Mouse (Mus musculus): ENCODE measurements around the gene Olfr1256.

Olfr1256 gene

GRCm38 (mm10) chr2:89841455-89841854 lies at the start of gene Olfr1256:
Gene Olfr1256, minus strand, starts transcription at chr2:89841555.
- in situ Hi-C loops (cut with MboI; ENCODE audit: unreplicated experiment in 2 of 2), result no loop called here

- in situ Hi-C loops (cut with MboI; ENCODE audit: unreplicated experiment in 2 of 2), result no loop called here
These were observed 36.8 kb upstream of the Olfr1256 start, which contains the start of gene Olfr1257 for GRCm38 (mm10) chr2:89878137-89878536. Gene Olfr1257, plus strand, starts transcription at chr2:89878437.

- in situ Hi-C loops (cut with MboI; ENCODE audit: unreplicated experiment in 2 of 2), result no loop called here
These were observed 7.9 kb upstream of the Olfr1256 start for GRCm38 (mm10) chr2:89849230-89849629.

GRCm38 (mm10) chr2:89848105-89848504 lies 6.8 kb upstream of the Olfr1256 start, which contains the start of gene Olfr48:
Gene Olfr48, minus strand, starts transcription at chr2:89848205.
- in situ Hi-C loops (cut with MboI; ENCODE audit: unreplicated experiment in 2 of 2), result no loop called here

GRCm38 (mm10) chr2:89820216-89820615 lies 21.1 kb downstream of the Olfr1256 start:
- in situ Hi-C loops (cut with MboI; ENCODE audit: unreplicated experiment in 2 of 2), result no loop called here

GRCm38 (mm10) chr2:89811751-89812150 lies 29.6 kb downstream of the Olfr1256 start, which contains the start of gene Olfr1255:
Gene Olfr1255, plus strand, starts transcription at chr2:89812051.
- in situ Hi-C loops (cut with MboI; ENCODE audit: unreplicated experiment in 2 of 2), result no loop called here

GRCm38 (mm10) chr2:89810751-89811150 lies 30.6 kb downstream of the Olfr1256 start:
- in situ Hi-C loops (cut with MboI; ENCODE audit: unreplicated experiment in 2 of 2), result no loop called here

- in situ Hi-C loops (cut with MboI; ENCODE audit: unreplicated experiment in 2 of 2), result no loop called here
These were observed 41.8 kb downstream of the Olfr1256 start for GRCm38 (mm10) chr2:89799583-89799982.

- in situ Hi-C loops (cut with MboI; ENCODE audit: unreplicated experiment in 2 of 2), result no loop called here
These were observed 47.8 kb downstream of the Olfr1256 start, which contains the start of gene Olfr1254 for GRCm38 (mm10) chr2:89793519-89793918. Gene Olfr1254, minus strand, starts transcription at chr2:89793619.
